Mouse (Mus musculus) adrenal gland, adult 18-20 months (tissue): ENCODE data around the gene Zfp771. TPM values are rescaled to one million over a fixed set of nuclear protein-coding genes. Genes with fewer than 3 reads are reported as not detected.

Experiments
- DNase-seq, 2 experiments: peaks; one replicate each; pipeline ENCODE4 v3.0.0; 2021 to 2022; ENCODE audit warnings: low spot score in 2 of 2
- total RNA-seq, 2 experiments: library from RNA; stranded (reverse); gene quantifications; 1 replicate in 1 of 2; 2 replicates in 1 of 2; pipeline ENCODE4 v1.2.3; 2021

Zfp771 gene
- total RNA-seq, 2 experiments from 2014 or later: 23.6 to 29.6 TPM

DNA sequence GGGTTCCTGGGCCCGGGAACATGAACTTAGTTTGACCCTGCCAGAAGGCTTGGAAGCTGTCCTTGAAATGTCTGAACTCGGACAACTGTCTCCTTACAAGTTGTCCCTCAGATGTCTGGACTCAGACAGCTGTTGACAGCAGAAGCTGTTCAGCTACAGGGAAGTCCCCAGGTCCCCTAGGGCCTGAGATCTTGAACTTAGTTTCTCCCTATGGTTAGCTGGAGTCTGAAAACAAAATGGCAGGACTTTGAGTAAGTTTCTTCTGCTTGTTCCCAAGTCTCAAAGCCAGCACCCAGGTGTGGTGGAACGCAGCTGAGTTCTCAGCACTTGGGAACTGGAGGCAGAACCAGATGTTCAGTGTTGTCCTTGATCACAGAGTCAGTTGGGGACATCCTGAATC lies 36.0 kb downstream of the Zfp771 start:
- no peak for DNase-seq

DNA sequence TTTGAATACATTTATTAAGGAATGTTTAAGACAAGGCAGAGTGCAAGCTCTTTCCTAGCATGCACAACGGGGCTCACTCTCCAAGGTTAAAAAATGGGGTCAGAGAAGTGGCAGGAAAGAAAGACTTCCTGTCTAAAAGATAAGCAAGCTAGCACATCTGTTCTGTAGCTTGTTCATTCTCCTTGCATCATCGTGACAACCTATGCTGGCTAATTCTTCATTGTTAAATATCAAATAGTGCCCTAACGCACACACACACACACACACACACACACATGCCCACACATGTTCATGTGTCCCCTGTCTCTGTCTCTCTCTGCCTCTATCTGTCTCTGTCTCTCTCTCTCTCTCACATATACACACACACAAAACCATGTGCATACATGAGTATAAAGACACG lies 37.0 kb downstream of the Zfp771 start:
- no peak for DNase-seq

DNA sequence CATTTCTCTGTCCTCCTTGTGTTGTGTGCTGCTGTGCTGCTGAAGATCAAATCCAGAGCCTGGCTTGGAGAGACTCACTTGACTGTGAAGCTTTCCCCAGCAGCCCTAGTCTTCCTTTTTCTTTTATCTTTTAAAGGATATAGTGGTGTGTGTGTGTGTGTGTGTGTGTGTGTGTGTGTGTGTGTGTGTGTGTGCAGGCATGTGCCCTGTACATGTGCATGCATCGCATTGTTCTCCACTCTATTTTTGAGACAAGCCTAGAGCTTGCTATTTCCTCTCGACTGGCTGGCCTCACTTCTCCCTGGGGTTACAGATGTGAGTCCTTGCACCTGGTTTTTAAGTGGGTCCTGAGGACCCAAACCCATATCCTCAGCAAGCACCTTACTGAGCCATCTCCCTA lies 38.1 kb downstream of the Zfp771 start:
- DNase-seq: no peak

DNA sequence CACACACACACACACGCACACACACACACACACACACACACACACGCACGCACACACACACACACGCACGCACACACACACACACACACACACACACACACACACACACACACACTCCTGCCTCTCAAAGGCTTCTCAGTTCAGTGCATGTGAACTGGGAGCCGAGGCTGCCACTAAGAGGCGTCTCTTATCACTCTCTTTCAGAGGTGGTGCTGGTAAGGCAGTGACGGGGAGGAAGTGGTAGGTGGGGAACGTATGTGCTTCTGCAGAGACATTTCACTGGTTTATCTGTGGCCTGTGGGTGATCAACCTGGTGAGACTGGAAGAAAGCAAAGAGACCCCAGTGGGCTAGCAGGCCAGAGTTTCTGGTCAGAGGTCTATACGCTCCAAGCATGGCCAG lies 41.1 kb downstream of the Zfp771 start:
- DNase-seq: no peak

DNA sequence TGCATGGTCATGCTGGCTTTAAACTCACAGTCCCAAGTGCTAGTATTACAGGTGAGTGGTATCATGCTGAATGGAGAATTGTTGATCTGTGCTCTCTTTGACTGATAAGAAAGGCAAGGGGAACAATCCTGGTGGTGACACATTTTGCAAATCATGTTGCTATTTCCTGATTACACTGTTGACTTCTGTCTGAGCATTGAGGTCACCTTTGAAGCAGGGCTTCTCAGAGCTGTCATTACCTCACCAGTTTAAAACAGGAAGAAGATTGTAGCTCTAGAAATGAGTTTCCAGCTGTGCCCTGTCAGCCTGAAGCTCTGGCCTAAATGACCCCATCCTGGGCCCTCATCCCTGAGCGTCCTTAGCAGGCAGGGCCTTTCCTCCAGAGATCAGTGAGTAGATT lies 43.9 kb downstream of the Zfp771 start:
- no peak for DNase-seq

DNA sequence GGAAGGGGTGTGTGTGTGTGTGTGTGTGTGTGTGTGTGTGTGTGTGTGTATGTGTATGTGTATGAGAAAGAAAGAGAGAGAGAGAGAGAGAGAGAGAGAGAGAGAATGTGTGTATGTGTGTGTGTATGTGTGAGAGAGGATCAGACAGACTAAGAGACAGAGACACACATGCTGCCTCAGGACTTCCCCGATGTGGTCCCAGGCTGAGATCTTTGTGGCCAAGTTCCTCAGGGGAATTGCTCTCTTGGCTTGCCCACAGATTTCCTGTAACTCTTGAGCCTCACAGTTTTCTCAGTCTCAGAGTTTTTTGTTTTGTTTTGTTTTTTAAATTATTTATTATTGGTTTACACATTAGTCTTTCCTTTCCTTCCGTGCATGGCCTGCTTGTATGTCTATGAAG lies 45.2 kb downstream of the Zfp771 start:
- DNase-seq: no peak

DNA sequence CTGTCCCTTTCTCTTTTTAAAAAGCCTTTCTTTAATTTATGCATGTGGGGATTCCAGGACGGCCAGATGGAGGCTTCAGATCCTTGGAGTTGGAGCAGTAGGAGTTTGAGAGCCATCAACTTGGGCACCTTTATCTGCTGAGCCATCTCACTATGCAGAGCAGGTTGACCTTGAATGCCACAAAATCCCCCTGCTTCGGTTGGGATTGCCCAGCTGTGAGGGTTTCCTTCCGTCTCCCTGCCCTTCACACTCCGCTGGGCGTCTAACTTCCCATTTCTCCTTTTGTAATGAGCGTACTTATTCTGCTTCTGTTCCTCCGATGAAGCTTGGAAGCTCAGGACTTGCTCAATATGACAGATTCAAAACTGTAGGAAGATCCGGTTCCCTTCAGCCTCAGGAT lies 46.1 kb downstream of the Zfp771 start:
- DNase-seq: no peak

DNA sequence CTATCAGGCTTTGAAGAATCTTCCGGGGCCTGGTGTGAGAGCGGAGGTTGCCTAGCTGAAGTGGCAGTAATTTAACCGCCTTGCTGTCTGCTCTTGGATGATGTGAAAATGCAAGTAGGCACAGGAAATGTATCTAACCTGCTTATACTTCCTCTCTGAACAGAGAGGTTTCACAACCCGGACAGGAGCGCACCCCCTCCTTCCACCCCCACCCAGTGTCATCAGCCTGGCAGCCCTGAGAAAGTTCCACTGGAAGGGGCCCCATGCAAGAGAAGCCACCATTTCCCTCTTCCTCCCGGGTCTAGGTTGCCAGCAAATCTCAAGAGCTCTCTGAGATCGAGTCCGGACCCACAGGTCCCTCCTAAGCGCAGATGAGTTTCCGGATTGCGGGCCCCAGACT lies 52.0 kb downstream of the Zfp771 start, which contains the start of gene Itgal:
Gene Itgal, plus strand, starts transcription at position 163 of the 400 bp plus-strand sequence.
- no peak for DNase-seq

DNA sequence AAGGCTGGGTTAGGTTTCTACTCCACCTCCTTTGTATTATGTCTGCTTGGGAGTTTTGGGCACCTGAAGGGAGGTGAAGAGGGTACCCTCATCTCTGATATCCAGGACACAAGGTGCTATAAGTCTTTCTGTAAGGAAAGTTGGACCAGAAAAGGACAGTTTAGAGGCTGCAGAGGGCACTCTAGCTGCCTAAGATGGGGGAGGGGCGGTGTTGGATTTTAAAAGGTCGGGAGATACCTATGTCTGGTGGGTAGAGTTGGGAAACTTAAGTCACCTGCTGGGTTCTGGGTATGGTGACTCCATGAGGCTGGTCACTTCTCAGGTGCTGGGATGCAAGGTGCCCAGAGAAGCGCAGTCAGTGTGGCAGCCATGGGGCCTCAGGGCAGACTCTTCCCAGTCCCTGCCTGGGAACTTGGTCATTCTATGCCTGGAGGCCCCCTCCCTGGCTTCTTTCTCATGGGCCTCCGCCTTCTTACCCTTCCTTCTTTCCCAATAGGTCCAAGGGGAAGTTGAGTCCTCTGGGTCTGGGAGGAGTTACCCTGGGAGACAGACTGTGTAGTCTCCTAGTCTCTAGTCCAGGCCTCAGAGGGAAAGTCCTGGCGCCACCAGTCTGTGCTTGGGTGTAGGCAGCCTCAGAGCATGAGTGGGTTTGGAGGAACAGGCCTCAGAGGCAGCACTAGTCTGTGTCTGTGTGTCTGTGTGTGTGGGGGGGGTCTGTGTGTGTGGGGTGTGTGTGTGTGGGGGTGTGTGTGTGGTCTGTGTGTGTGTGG lies 52.9 kb downstream of the Zfp771 start:
- no peak for DNase-seq

DNA sequence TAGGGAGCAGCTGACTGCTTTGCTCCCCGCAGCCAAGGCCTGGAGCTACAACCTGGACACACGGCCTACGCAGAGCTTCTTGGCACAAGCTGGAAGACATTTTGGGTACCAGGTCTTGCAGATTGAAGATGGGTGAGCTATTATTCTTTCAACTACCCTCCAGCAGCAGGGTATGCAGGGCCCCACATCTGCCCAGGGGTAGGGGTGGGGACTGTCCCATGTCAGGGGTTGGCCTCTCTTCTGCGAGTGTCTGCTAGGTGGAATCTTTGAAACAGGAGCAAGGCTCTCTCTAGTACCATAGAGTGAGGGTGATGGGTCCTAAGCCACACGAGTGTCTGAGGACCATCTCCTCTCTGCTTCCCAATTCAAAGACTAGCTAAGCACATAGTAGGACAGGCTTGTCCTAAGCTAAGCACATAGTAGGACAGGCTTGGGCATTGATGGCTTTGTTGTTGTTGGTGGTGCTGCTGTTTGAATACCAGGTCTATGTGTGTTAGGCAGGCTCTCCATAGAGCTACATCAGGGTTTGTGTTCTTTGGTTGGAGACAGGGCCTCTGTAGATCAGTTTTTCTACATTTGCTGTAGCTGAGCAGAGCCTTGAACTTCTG lies 53.6 kb downstream of the Zfp771 start:
- no peak for DNase-seq

Other genes with a start within 250 kb of the Zfp771 start
- gene Mvp, start 229.7 kb upstream of the Zfp771 start, total RNA-seq: 100 to 1,000 TPM in 1 of 2 experiments, 10 to 100 TPM in 1; 92.6 to 135 TPM
- gene Pagr1b, start 227.8 kb upstream of the Zfp771 start, total RNA-seq: 1 to 10 TPM; 1.3 to 3.0 TPM
- 10 to 100 TPM in 1 of 2 experiments, 1 to 10 TPM in 1; 5.5 to 16.5 TPM for gene Pagr1a, start 226.9 kb upstream of the Zfp771 start, total RNA-seq
- 10 to 100 TPM; 12.9 to 27.0 TPM for gene Gm42742, start 223.2 kb upstream of the Zfp771 start, total RNA-seq
- gene Prrt2, start 223.1 kb upstream of the Zfp771 start, total RNA-seq: 1 to 10 TPM; 3.7 to 4.4 TPM
- 100 to 1,000 TPM in 1 of 2 experiments, 10 to 100 TPM in 1; 86.0 to 132 TPM for gene Maz, start 217.2 kb upstream of the Zfp771 start, total RNA-seq
- gene Kif22, start 201.8 kb upstream of the Zfp771 start, total RNA-seq: 1 to 10 TPM; 1.7 to 2.4 TPM
- gene Zg16, start 156.9 kb upstream of the Zfp771 start, total RNA-seq: not detected
- gene AI467606, start 152.9 kb upstream of the Zfp771 start, total RNA-seq: 1 to 10 TPM in 1 of 2 experiments, under 1 TPM in 1; 0.96 to 1.6 TPM
- gene Qprt, start 122.0 kb upstream of the Zfp771 start, total RNA-seq: under 1 TPM; 0.30 to 0.51 TPM
- 1 to 10 TPM in 1 of 2 experiments, under 1 TPM in 1; 0.89 to 1.3 TPM for gene Spn, start 106.5 kb upstream of the Zfp771 start, total RNA-seq
- gene Cd2bp2, start 48.2 kb upstream of the Zfp771 start, total RNA-seq: 10 to 100 TPM; 51.6 to 62.3 TPM
- gene Tbc1d10b, start 35.8 kb upstream of the Zfp771 start, total RNA-seq: 10 to 100 TPM; 43.3 to 47.5 TPM
- gene Mylpf, start 35.4 kb upstream of the Zfp771 start, total RNA-seq: 10 to 100 TPM in 1 of 2 experiments, under 1 TPM in 1; 0.66 to 16.3 TPM
- 10 to 100 TPM; 12.6 to 14.8 TPM for gene Zfp553, start 11.2 kb upstream of the Zfp771 start, total RNA-seq
- 1 to 10 TPM; 7.8 to 8.7 TPM for gene Sept1, start 11.1 kb upstream of the Zfp771 start, total RNA-seq
- gene Dctpp1, start 16.4 kb downstream of the Zfp771 start, total RNA-seq: 10 to 100 TPM; 27.9 to 29.5 TPM
- 10 to 100 TPM; 86.4 to 88.8 TPM for gene Sephs2, start 29.8 kb downstream of the Zfp771 start, total RNA-seq
- gene Itgal, start 52.0 kb downstream of the Zfp771 start, total RNA-seq: 1 to 10 TPM; 1.7 to 4.0 TPM
- gene Zfp768, start 101.3 kb downstream of the Zfp771 start, total RNA-seq: 10 to 100 TPM; 26.8 to 34.5 TPM
- 10 to 100 TPM; 10.4 to 13.0 TPM for gene Zfp747, start 131.8 kb downstream of the Zfp771 start, total RNA-seq
- 1 to 10 TPM; 4.1 to 5.0 TPM for gene 9130019O22Rik, start 142.9 kb downstream of the Zfp771 start, total RNA-seq
- gene E430018J23Rik, start 149.4 kb downstream of the Zfp771 start, total RNA-seq: 1 to 10 TPM; 8.2 to 8.4 TPM
- 1 to 10 TPM; 6.6 to 6.9 TPM for gene Zfp764, start 162.5 kb downstream of the Zfp771 start, total RNA-seq
- 10 to 100 TPM in 1 of 2 experiments, 1 to 10 TPM in 1; 9.9 to 11.4 TPM for gene Zfp688, start 177.8 kb downstream of the Zfp771 start, total RNA-seq
- gene Zfp689, start 204.9 kb downstream of the Zfp771 start, total RNA-seq: 1 to 10 TPM; 3.9 to 4.1 TPM
- gene Prr14, start 215.3 kb downstream of the Zfp771 start, total RNA-seq: 10 to 100 TPM; 42.7 to 56.1 TPM
- gene Fbrs, start 234.9 kb downstream of the Zfp771 start, total RNA-seq: 10 to 100 TPM; 67.2 to 81.1 TPM